Mouse (Mus musculus) intestine, embryonic 14.5 days (tissue): ENCODE data around the gene Atxn10. TPM values are rescaled to one million over a fixed set of nuclear protein-coding genes. Genes with fewer than 3 reads are reported as not detected.

Experiments used
- ATAC-seq: fragments of 200-750 bp; cut with Nextera tagmentation; replicated peaks from 2 replicates; pipeline ENCODE4 v1.8.0; 2017; ENCODE audit warnings: low read depth, moderate number of reproducible peaks, moderate TSS enrichment, moderate library complexity; ENCODE audit not compliant: low FRiP score, low TSS enrichment
- DNase-seq: peaks from one replicate; pipeline ENCODE4 v3.0.0-alpha.2; 2018; ENCODE audit warnings: low spot score
- H3K27ac ChIP-seq: fragments of 300-500 bp; sonication (generic); 2 replicates; pipeline ENCODE4 v1.5.1; 2014; ENCODE audit warnings: low read depth, mild to moderate bottlenecking, control low read depth
- H3K27me3 ChIP-seq: fragments of 300-500 bp; sonication (generic); replicated peaks from 2 replicates; pipeline ENCODE4 v1.6.1; 2014; ENCODE audit warnings: low read length, control low read depth; ENCODE audit not compliant: control insufficient read depth, insufficient read depth
- H3K36me3 ChIP-seq: fragments of 300-500 bp; sonication (generic); 2 replicates; pipeline ENCODE4 v1.6.1; 2014; ENCODE audit warnings: low read length, control low read depth; ENCODE audit not compliant: control insufficient read depth, insufficient read depth
- H3K4me1 ChIP-seq: fragments of 300-500 bp; sonication (generic); replicated peaks from 2 replicates; pipeline ENCODE4 v1.6.1; 2014; ENCODE audit warnings: low read length, control low read depth, mixed read lengths; ENCODE audit not compliant: control insufficient read depth, insufficient read depth
- H3K4me2 ChIP-seq: fragments of 300-500 bp; sonication (generic); 2 replicates; pipeline ENCODE4 v1.6.1; 2014; ENCODE audit warnings: low read length
- H3K4me3 ChIP-seq: fragments of 300-500 bp; sonication (generic); 2 replicates; pipeline ENCODE4 v1.5.1; 2014; ENCODE audit warnings: low read depth, low read length, control low read depth, mixed read lengths
- H3K9ac ChIP-seq: fragments of 300-500 bp; sonication (generic); 2 replicates; pipeline ENCODE4 v1.6.1; 2014; ENCODE audit warnings: mild to moderate bottlenecking, low read length
- H3K9me3 ChIP-seq: fragments of 300-500 bp; sonication (generic); 2 replicates; pipeline ENCODE4 v1.6.1; 2016; ENCODE audit warnings: low read length, control low read depth; ENCODE audit not compliant: control insufficient read depth
- WGBS: fragments of 180-500 bp; shearing (Covaris S2); extraction: QIAGEN DNeasy Blood & Tissue Kit; methylation state at CpG from one replicate; pipeline ENCODE4 v1.1.7; 2014; 5-methylcytosine and 5-hydroxymethylcytosine counted together
- polyA plus RNA-seq: library from polyadenylated mRNA; unstranded; fragments of >200 nt; fragmentation: Nextera tagmentation; extraction: Ambion mirVana; gene quantifications from 2 replicates; pipeline ENCODE4 v1.2.1, GENCODE M21; 2014

Gene Atxn10
- polyA plus RNA-seq, 1 experiment from 2014 or later, result 253 TPM

DNA sequence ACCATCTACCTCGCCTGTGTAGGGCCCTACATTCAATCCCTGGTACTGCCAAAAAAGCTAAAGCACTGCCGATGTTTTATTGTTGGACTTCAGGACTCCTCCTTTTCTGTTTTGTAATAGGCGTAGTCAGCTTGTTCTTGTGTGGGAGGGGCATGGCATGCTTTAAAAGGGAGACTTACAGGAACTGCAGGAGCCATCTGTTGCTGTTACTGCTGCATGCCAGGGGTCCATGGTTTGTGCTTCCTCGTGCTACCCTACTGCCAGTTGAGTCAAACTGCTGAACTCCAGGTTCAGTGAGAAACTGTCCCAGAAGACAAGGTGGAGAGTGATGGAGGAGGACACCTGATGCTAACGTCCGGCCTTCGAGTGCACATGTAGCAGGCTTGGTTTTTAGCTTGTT is 65.9 kb downstream of the Atxn10 start:
- H3K9me3 ChIP-seq, result no peaks in the 10 kb centered on the region
- H3K9ac ChIP-seq, result no peak overlapping the region
- DNase-seq (no peak), ATAC-seq (no peak)
- no peaks in the 10 kb centered on the region for H3K4me1 ChIP-seq
- no peaks in the 10 kb centered on the region for H3K27me3 ChIP-seq
- no peak overlapping the region for H3K27ac ChIP-seq
- WGBS, result 76% methylated on average over 7 of the region's 7 CpGs
- no peak overlapping the region for H3K4me2 ChIP-seq
- H3K4me3 ChIP-seq, result no peak overlapping the region
- 0 out of 2 replicates have a peak, but pooled peaks cover 16% of the 10 kb centered on the region for H3K36me3 ChIP-seq

DNA sequence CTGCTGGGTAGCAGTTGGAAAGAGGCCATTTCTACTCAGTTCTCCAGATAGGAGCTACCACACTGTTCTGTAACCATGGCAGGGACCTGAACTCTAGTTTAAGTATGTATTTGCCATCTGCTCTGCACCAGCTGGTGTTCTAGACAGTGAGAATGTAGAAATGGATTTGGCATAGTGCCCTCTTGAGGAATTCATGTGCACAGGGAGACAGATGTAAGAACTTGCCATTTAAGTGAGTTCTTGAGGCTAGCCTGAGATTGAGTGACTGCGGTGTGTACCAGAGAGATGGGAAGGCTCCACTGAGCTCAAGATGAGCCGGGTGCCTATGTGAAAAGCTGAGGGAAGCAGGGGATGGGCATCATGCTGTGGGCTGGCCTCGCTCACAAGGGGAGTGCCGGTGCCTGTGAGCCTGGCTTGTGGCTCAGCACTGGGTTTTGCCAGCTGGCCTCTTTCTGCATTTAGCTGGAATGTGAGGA is 67.2 kb downstream of the Atxn10 start:
- Histone ChIP-seq H3K27ac (no peak overlapping the region), H3K4me2 (no peak overlapping the region), H3K9ac (no peak overlapping the region), H3K4me1 (no peaks in the 10 kb centered on the region), H3K9me3 (no peaks in the 10 kb centered on the region), H3K27me3 (no peaks in the 10 kb centered on the region), H3K4me3 (no peak overlapping the region), H3K36me3 (0 out of 2 replicates have a peak, but pooled peaks cover 16% of the 10 kb centered on the region)
- DNase-seq (no peak), ATAC-seq (no peak)
- WGBS, result 91% methylated on average over 4 of the region's 4 CpGs

DNA sequence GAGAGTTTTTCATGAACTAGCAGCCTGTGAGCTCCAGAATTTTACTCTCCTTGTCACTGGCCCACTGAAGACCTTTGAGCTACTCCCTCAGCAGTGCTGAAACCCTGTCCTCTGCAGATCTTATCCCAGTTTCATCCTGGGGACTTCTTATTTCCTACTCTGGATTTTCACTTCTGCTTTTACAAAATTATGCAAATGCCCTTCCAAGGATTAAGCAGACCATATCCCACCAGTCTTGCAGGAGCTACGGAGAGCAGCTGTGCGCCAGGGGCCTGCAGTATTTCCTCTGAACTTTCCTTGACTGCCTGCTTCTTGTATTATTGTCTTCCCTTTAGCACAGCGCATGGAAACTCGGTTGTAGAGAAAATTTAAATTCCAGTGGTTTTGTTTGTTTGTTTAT is 68.7 kb downstream of the Atxn10 start:
- no peak for ATAC-seq
- no peak overlapping the region for H3K4me3 ChIP-seq
- 0 out of 2 replicates have a peak, but pooled peaks cover 11% of the 10 kb centered on the region for H3K36me3 ChIP-seq
- H3K9ac ChIP-seq, result no peak overlapping the region
- H3K27me3 ChIP-seq, result no peaks in the 10 kb centered on the region
- H3K4me1 ChIP-seq, result no peaks in the 10 kb centered on the region
- H3K27ac ChIP-seq, result no peak overlapping the region
- H3K9me3 ChIP-seq, result no peaks in the 10 kb centered on the region
- no peak overlapping the region for H3K4me2 ChIP-seq
- 78% methylated on average over 4 of the region's 4 CpGs for WGBS
- DNase-seq, result no peak

DNA sequence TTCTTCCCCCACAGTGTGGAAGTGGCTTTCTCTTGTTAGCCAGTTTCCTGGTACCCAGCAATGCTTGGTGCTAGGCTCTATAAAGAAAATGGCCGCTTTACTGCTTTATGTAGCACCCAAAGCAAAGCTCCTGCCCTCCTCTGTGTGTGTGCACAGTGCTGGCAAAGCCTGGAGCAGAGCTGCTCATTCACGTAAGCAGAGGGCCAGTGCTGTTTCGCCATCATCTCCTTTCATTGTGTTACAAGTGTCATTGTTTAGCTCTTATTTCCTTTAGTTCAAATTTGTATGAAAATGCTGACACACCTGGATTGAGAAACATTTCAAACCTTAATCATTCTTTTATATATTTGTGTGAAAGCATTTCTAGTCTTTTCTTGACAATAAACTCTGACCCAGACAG is 69.5 kb downstream of the Atxn10 start:
- no peak overlapping the region for H3K4me3 ChIP-seq
- H3K36me3 ChIP-seq, result 0 out of 2 replicates have a peak, but pooled peaks cover 4% of the 10 kb centered on the region
- 77% methylated on average over 3 of the region's 3 CpGs for whole genome bisulfite sequencing
- no peak overlapping the region for H3K9ac ChIP-seq
- no peak overlapping the region for H3K4me2 ChIP-seq
- ATAC-seq, result no peak
- no peak for DNase-seq
- H3K4me1 ChIP-seq, result no peaks in the 10 kb centered on the region
- no peak overlapping the region for H3K27ac ChIP-seq
- H3K27me3 ChIP-seq, result no peaks in the 10 kb centered on the region
- no peaks in the 10 kb centered on the region for H3K9me3 ChIP-seq

DNA sequence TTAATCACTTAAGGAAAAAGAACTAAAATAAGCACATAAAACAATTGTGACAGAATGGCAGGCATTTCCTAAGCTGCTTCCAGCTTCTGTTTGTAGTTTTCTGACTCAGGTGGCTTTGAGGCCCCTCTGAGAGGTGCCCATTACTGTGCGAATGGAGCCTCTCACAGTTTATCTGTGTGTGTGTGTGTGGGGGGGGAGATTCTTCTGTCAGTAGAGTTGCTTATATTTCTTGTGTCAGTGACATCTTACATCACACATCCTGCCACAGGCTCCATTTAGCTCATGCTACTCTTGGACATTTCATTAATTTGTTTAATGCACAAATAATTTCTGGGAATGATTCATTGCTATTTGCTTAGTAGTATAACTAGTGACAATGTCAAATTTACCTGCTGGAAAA is 70.8 kb downstream of the Atxn10 start:
- Histone ChIP-seq H3K9me3 (no peaks in the 10 kb centered on the region), H3K4me3 (no peak overlapping the region), H3K9ac (no peak overlapping the region), H3K27me3 (no peaks in the 10 kb centered on the region), H3K4me2 (no peak overlapping the region), H3K36me3 (0 out of 2 replicates have a peak, but pooled peaks cover 3% of the 10 kb centered on the region), H3K27ac (no peak overlapping the region), H3K4me1 (no peaks in the 10 kb centered on the region)
- no peak for ATAC-seq
- 59% methylated on average over 1 of the region's 1 CpGs for WGBS
- no peak for DNase-seq

DNA sequence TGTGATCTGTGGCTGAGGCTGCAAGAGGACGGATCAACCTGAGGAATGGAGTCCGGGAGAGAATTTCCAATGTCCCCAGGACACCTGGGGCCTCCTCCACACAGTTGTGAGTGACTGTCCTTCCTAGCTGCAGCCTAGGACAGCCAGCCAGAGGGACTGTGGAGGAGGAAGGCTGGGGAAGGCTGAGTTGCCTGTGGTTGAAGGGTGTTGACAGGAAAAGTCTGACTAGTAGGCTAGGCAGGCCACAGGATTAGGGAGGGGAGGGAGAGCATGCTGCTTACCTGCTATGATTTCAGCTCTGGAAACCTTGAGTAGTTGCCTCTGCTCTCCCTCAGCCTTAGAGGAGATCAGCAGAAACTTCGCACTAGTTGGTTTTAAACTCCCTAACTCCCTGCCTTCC is 71.3 kb downstream of the Atxn10 start:
- no peaks in the 10 kb centered on the region for H3K4me1 ChIP-seq
- no peak overlapping the region for H3K9ac ChIP-seq
- no peaks in the 10 kb centered on the region for H3K27me3 ChIP-seq
- no peaks in the 10 kb centered on the region for H3K36me3 ChIP-seq
- no peaks in the 10 kb centered on the region for H3K9me3 ChIP-seq
- DNase-seq, result no peak
- H3K4me2 ChIP-seq, result no peak overlapping the region
- H3K27ac ChIP-seq, result no peak overlapping the region
- ATAC-seq, result no peak
- 83% methylated on average over 3 of the region's 3 CpGs for WGBS
- H3K4me3 ChIP-seq, result no peak overlapping the region

DNA sequence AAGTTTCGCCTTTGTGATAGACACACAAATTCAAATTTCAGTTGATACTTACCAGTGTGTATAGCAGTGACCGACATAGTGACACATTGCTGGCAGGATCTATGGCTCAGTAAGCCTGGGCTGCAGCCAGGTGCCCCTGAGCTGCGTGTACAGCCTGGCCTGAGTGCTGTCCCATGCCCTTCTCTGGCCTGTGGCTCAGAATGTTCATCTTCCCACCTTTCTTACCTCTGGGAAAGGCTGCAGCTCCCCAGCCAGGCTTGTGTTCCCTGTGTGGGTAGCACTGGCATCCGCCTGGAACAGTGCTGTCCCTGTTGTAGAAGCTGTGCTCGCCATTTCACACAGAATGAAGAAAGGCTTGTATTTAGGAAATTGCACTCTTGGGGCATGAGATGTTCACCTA is 72.7 kb downstream of the Atxn10 start:
- ATAC-seq (no peak), DNase-seq (no peak)
- H3K27ac ChIP-seq, result no peak overlapping the region
- H3K4me1 ChIP-seq, result no peaks in the 10 kb centered on the region
- no peaks in the 10 kb centered on the region for H3K36me3 ChIP-seq
- no peak overlapping the region for H3K9ac ChIP-seq
- H3K9me3 ChIP-seq, result no peaks in the 10 kb centered on the region
- WGBS, result 89% methylated on average over 5 of the region's 5 CpGs
- no peak overlapping the region for H3K4me2 ChIP-seq
- H3K27me3 ChIP-seq, result no peaks in the 10 kb centered on the region
- H3K4me3 ChIP-seq, result no peak overlapping the region

DNA sequence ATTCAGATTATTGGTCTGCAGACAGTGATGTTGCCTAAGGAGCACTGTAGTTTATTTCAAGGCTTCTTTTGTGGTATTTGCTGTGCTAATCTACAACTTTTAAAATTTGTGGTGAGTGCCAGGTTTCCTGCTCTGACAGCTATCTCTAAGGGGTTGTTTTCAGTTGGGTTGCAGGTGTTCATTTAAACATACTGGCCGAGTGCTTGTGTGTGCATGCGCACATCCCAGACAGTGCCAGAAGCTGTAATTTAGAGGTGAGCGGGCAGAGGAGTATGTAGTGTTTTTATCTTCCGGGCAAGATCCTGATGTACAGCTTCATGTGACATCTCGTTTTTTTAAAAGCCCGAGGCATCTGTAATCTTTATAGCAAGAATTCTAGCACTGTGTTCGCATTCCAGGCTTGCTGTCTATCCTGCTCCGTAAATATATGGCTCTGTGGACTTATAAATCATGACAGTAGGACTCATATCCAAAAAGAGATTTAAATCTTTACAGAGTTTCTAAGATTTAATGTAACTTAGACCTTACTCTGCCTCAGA is 73.3 kb downstream of the Atxn10 start:
- DNase-seq (no peak), ATAC-seq (no peak)
- Histone ChIP-seq H3K27me3 (no peaks in the 10 kb centered on the region), H3K9ac (no peak overlapping the region), H3K9me3 (no peaks in the 10 kb centered on the region), H3K36me3 (no peaks in the 10 kb centered on the region), H3K27ac (no peak overlapping the region), H3K4me1 (no peaks in the 10 kb centered on the region), H3K4me3 (no peak overlapping the region), H3K4me2 (no peak overlapping the region)
- WGBS, result 49% methylated on average over 8 of the region's 8 CpGs

DNA sequence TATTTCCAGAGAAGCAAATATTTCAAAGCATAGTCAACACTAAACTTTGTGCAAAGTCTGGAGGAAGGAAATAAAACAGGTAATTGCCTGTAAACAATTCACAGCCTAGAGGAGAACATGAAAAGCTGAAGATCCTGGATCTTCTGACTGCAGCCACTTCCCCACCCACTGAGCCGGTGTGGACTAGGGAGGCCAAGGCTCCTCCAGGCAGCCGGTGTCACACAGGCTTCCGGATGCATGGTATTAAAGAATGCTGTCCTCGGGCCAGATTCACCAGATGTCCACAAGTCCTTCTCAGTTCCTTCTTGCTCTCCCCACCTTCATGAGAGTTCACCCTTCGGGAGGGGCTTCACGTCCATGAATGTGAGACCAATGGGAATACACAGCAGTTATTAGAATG is 73.8 kb downstream of the Atxn10 start:
- 73% methylated on average over 6 of the region's 6 CpGs for WGBS
- no peak for DNase-seq
- H3K4me1 ChIP-seq, result no peaks in the 10 kb centered on the region
- H3K4me2 ChIP-seq, result no peak overlapping the region
- H3K36me3 ChIP-seq, result no peaks in the 10 kb centered on the region
- no peak overlapping the region for H3K4me3 ChIP-seq
- no peaks in the 10 kb centered on the region for H3K27me3 ChIP-seq
- no peak overlapping the region for H3K9ac ChIP-seq
- no peaks in the 10 kb centered on the region for H3K9me3 ChIP-seq
- no peak for ATAC-seq
- no peak overlapping the region for H3K27ac ChIP-seq
